Mouse (Mus musculus): ENCODE results near the gene Ier5. TPM values are rescaled to one million over a fixed set of nuclear protein-coding genes. Genes with fewer than 3 reads are reported as not detected.

Ier5 gene
- total and polyA plus RNA-seq, 3 experiments = 47.7 to 59.3 (median 58.8) TPM

DNA sequence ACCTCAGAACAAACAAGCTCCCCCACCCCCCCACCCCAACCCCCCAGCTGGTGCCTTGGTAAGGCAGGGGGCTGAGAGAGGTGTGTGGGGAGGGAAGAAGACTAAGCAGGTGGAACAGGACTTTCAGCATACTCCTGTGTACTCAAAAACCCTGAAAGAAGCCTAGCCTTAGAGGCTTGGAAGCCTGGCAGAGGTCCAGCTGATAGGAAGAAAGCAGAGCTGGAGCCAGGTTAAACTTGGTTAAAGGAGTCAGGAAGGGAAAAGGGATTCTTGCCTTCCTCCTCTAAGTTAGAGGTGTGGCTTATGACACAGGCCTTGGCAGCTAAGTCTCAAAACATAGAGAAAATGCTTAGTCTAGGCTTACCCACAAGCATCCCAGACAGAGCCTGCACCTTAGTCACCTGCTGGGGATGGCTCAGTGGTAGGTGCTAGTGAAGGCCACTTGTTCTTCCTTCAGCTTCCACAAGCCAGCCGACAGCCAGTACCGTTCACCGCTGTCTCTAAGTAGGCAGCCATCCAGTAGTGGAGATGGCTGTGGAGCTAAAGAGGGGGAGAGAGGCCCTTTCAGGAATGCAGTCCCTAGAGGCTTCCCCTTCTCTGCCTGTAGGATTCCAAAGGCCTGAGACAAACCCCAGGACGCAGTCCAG is 6.2 kb downstream of the Ier5 start:
- no peak for TF ChIP-seq USF2 (conservative IDR thresholded peaks at IDR 0.05; ENCODE audit: low read depth, low read length)
- TF ChIP-seq E2F4 (IDR thresholded peaks at IDR 0.05; ENCODE audit: insufficient replicate concordance, low read depth, low read length) = no peak
- TF ChIP-seq EP300 (IDR thresholded peaks at IDR 0.05; ENCODE audit: low read length) = no peak
- TF ChIP-seq ZNF384 (IDR thresholded peaks at IDR 0.05; ENCODE audit: low read depth, low read length) = no peak
- no peak for TF ChIP-seq TCF12 (IDR thresholded peaks at IDR 0.05; ENCODE audit: low read depth, low read length)
- TF ChIP-seq ETS1 (conservative IDR thresholded peaks at IDR 0.05; ENCODE audit: low read depth, low read length) = no peak
- TF ChIP-seq BHLHE40 (IDR thresholded peaks at IDR 0.05; ENCODE audit: low read depth, low read length) = no peak
- no peak for TF ChIP-seq POLR2AphosphoS2 (IDR thresholded peaks at IDR 0.05; ENCODE audit: low read depth, low read length)
- no peak for TF ChIP-seq TBP (conservative IDR thresholded peaks at IDR 0.05; ENCODE audit: low read depth, low read length)
- no peak overlapping the region for H3K27ac ChIP-seq (ENCODE audit: insufficient read depth, low read depth)
- H3K4me1 ChIP-seq (ENCODE audit: control insufficient read depth in 1 of 2, insufficient read depth in 2 of 2) = peaks cover 21 to 66% of the 10 kb centered on the region in 2 experiments
- peaks cover 0 to 9% of the 10 kb centered on the region in 2 experiments for H3K36me3 ChIP-seq (replicated peaks in 1 of 2; ENCODE audit: control insufficient read depth in 1 of 2, insufficient read depth in 1 of 2, low read length in 1 of 2)
- H3K27me3 ChIP-seq (replicated peaks) = no peaks in the 10 kb centered on the region
- in situ Hi-C loops (cut with MboI; ENCODE audit: low pct_ligation_motif_present, low pct_unique_long_range_greater_than_20kb, low sequenced_read_pairs) = no loop called here
- no peak for DNase-seq (ENCODE audit: extremely low read depth)
- H3K4me2 ChIP-seq (ENCODE audit: insufficient read depth, low read depth, poor library complexity, severe bottlenecking) = no peak overlapping the region
- no peak overlapping the region for H3K4me3 ChIP-seq (replicated peaks in 1 of 3; ENCODE audit: low read depth in 2 of 3, low read length in 2 of 3, poor library complexity in 1 of 3)
- dilution Hi-C loops (cut with MboI; ENCODE audit: extremely low pct_ligation_motif_present, extremely low pct_unique_long_range_greater_than_20kb, low sequenced_read_pairs) = no loop called here
- H3K9ac ChIP-seq (ENCODE audit: insufficient read depth, low read depth) = no peak overlapping the region
- peaks cover 12% of the 10 kb centered on the region for H3K79me2 ChIP-seq (replicated peaks; ENCODE audit: control insufficient read depth, extremely low read depth, insufficient read depth, poor library complexity, severe bottlenecking)
- no peaks in the 10 kb centered on the region for H3K9me3 ChIP-seq (replicated peaks; ENCODE audit: low read length)

DNA sequence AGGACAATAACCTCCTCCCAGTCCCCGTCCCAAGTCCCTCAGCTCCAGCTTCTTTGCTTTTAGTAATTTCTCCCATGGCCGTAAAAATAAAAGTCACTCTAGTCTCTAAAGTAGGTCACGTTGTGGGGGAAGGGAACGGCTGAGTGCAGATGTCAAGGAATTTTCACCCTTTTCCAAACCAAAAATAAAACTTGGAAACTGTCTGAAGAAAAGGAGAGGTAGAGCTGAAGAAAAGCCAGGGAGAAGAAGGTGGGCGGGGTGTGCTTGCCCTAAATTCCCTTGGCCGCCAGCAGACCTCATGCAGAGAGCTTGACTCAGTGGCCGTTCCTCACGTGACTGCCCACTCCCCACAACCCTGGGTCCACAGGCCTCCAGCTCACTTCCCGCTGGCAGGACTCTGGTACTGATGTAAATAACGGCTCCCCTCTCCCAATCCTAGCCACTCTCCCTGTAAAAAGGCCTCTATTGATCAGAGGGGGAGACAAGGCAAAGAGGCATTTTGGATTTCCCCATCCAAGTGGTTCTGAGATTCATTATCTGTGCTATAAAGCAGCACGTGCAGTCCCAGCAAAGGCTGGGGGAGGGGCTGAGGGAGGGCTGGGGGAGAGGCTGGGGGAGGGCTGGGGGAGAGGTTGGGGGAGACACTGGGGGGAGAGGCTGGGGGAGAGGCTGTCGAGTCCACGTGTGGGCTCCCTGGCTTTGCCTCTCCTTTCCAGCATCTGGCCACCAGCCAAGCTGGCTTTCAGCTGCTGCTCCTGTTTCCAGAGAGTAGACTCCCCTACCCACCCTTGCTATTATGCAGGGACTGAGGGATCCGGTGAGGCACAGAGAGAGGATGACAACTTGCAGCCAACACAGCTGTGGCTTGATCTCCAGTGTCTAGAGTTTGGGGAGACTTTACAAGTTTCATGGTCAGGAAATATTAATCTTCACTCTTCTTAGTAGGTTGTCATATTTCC is 7.3 kb downstream of the Ier5 start:
- Histone ChIP-seq H3K27ac (ENCODE audit: insufficient read depth, low read depth) (peak overlapping the region; percentile 45; the same call in 1 of the 2 replicates), H3K36me3 (replicated peaks in 1 of 2; ENCODE audit: control insufficient read depth in 1 of 2, insufficient read depth in 1 of 2, low read length in 1 of 2) (peaks cover 0 to 7% of the 10 kb centered on the region in 2 experiments), H3K4me1 (ENCODE audit: control insufficient read depth in 1 of 2, insufficient read depth in 2 of 2) (peaks cover 21 to 69% of the 10 kb centered on the region in 2 experiments), H3K27me3 (replicated peaks) (no peaks in the 10 kb centered on the region), H3K79me2 (replicated peaks; ENCODE audit: control insufficient read depth, extremely low read depth, insufficient read depth, poor library complexity, severe bottlenecking) (peaks cover 5% of the 10 kb centered on the region; the same call in 1 of the 2 replicates), H3K4me2 (ENCODE audit: insufficient read depth, low read depth, poor library complexity, severe bottlenecking) (peak overlapping the region; percentile 26), H3K9me3 (replicated peaks; ENCODE audit: low read length) (no peaks in the 10 kb centered on the region), H3K4me3 (replicated peaks in 1 of 3; ENCODE audit: low read depth in 2 of 3, low read length in 2 of 3, poor library complexity in 1 of 3) (no peak overlapping the region), H3K9ac (ENCODE audit: insufficient read depth, low read depth) (no peak overlapping the region)
- in situ Hi-C loops (cut with MboI; ENCODE audit: low pct_ligation_motif_present, low pct_unique_long_range_greater_than_20kb, low sequenced_read_pairs) (no loop called here), dilution Hi-C loops (cut with MboI; ENCODE audit: extremely low pct_ligation_motif_present, extremely low pct_unique_long_range_greater_than_20kb, low sequenced_read_pairs) (no loop called here)
- DNase-seq (ENCODE audit: extremely low read depth) = no peak
- no peak for TF ChIP-seq PAX5 (IDR thresholded peaks at IDR 0.05; ENCODE audit: low read length)
- no peak for TF ChIP-seq SIN3A (IDR thresholded peaks at IDR 0.05; ENCODE audit: low read length)
- no peak for TF ChIP-seq MAX (IDR thresholded peaks at IDR 0.05; ENCODE audit: low read length)
- TF ChIP-seq IRF4 (IDR thresholded peaks at IDR 0.05; ENCODE audit: low read depth, low read length) = no peak
- TF ChIP-seq NELFE (IDR thresholded peaks at IDR 0.05; ENCODE audit: low read depth, low read length) = no peak
- no peak for TF ChIP-seq POLR2A (IDR thresholded peaks at IDR 0.05; ENCODE audit: low read depth, low read length)
- peak; percentile 72 for TF ChIP-seq BHLHE40 (IDR thresholded peaks at IDR 0.05; ENCODE audit: low read depth, low read length)
